In the genomic region with DNA sequence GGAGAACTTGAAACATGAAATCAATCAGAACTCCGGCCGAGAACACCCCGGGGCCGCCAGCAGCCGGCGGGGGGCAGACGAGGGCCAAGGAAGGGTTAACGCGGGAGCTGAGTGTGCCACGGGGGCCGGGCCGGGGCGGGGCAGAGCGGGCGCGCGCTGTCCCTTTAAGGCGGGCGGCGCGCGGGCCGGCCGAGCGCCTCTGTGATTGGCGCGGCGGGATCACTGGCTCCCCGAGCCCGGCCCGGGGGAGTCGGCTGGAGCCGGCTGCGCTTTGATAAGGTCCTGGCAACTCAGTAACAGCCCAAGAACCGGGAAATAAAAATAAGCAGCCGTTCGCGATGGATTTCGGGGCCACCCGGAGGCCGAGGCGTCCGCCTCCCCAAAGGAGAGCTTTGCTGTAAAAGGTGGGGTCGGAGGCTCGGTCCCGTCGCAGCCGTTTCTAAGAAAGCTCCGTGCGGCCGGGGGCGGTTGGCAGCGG, we compare ENCODE assay signal across 8 mouse cellular contexts. TPM values are rescaled to one million over a fixed set of nuclear protein-coding genes. Genes with fewer than 3 reads are reported as not detected.
DNase-seq lines count a peak whose midpoint lies in the region; ATAC-seq lines count a peak whose summit lies in the region.

A gene (plus strand): TSS at position 192 of the 478 bp plus-strand sequence.

- H3K9me3 ChIP-seq in lung, embryonic 15.5 days: no peaks in the 10 kb centered on the region

- H3K4me2 ChIP-seq in lung, embryonic 15.5 days: peak within 1 kb of the TSS; percentile 88

- peak within 1 kb of the TSS; percentile 100 for H3K27ac ChIP-seq in lung, embryonic 15.5 days

- ATAC-seq in hematopoietic stem cell, adult 5-6 weeks (replicated peaks in 1 of 2; ENCODE audit: insufficient read depth in 1 of 2, low FRiP score in 2 of 2, low TSS enrichment in 1 of 2, low read depth in 1 of 2, poor library complexity in 2 of 2, severe bottlenecking in 2 of 2): peak; percentile 77
- ATAC-seq in lung, embryonic 15.5 days (ENCODE audit: borderline replicate concordance, extremely low read depth, low FRiP score, low TSS enrichment): peak; percentile 91

- peak; percentile 88 for DNase-seq in MN1 (ENCODE audit: low spot score)
- DNase-seq in cerebellum, adult 8-10 months: peak; percentile 84
- DNase-seq in frontal cortex, adult 2 months (ENCODE audit: extremely low spot score in 1 of 2, low spot score in 1 of 2): peak; percentile 77 to 87
- DNase-seq in layer of hippocampus, adult 9-11 months: peak; percentile 91
- DNase-seq in ovary, postnatal 14 days (ENCODE audit: low spot score): peak; percentile 85
- DNase-seq in thymus, postnatal 0 days (ENCODE audit: low spot score): peak; percentile 97

- WGBS in lung, embryonic 15.5 days: under 1% methylated on average over 53 of the region's 53 CpGs

- no peaks in the 10 kb centered on the region for H3K36me3 ChIP-seq in lung, embryonic 15.5 days

- H3K27me3 ChIP-seq in lung, embryonic 15.5 days: no peaks in the 10 kb centered on the region

- peaks cover 36% of the 10 kb centered on the region for H3K4me1 ChIP-seq in lung, embryonic 15.5 days

- peak within 1 kb of the TSS; percentile 86 for H3K9ac ChIP-seq in lung, embryonic 15.5 days

- H3K4me3 ChIP-seq in lung, embryonic 15.5 days: peak within 1 kb of the TSS; percentile 77

RNA-seq across cellular contexts. Expression of the gene that starts here (rescaled TPM):
- polyA plus RNA-seq in frontal cortex, adult 2 months (2012; rRNA removed): 24.0 and 26.5 TPM in 2 replicates
- 0.69 and 1.2 TPM in 2 replicates for total RNA-seq in hematopoietic stem cell, adult 5-6 weeks (2017)
- 8.4 TPM in 2 replicates for polyA plus RNA-seq in lung, embryonic 15.5 days (2015; fragmentation: Nextera tagmentation; extraction: Ambion mirVana)
- polyA plus RNA-seq in thymus, postnatal 0 days (2015; fragmentation: Nextera tagmentation; extraction: Ambion mirVana): 3.6 TPM in 2 replicates

Comparison
In these comparisons a context has a peak if more than half of its experiments do, and no peak if none do; other contexts are left out.
1. Peak in every context shown above with its lines: DNase-seq, ATAC-seq, H3K4me3 ChIP-seq and H3K27ac ChIP-seq.